Mouse (Mus musculus): Measurements from ENCODE around the gene Gm8906.
"Not testable (repeated sequence)": the region's sequence is repeated elsewhere in the genome, so short reads cannot be mapped to it uniquely, and the experiment has no call there.

Gm8906 gene

GRCm38 (mm10) chr5:11502385-11502784 is at the start of gene Gm8906:
Gm8906 (plus strand) TSS chr5:11502685.
- DNase-seq: not testable (repeated sequence)

All from cerebellum, postnatal 25 days (tissue).